Mouse (Mus musculus) cerebellum, postnatal 14 days (tissue): ENCODE results near the gene Fstl1.

ENCODE experiments used
- DNase-seq, 2 experiments: peaks; one replicate each; pipeline ENCODE4 v3.0.0; 2021; ENCODE audit warnings: mixed read lengths in 2 of 2

Gene Fstl1

DNA sequence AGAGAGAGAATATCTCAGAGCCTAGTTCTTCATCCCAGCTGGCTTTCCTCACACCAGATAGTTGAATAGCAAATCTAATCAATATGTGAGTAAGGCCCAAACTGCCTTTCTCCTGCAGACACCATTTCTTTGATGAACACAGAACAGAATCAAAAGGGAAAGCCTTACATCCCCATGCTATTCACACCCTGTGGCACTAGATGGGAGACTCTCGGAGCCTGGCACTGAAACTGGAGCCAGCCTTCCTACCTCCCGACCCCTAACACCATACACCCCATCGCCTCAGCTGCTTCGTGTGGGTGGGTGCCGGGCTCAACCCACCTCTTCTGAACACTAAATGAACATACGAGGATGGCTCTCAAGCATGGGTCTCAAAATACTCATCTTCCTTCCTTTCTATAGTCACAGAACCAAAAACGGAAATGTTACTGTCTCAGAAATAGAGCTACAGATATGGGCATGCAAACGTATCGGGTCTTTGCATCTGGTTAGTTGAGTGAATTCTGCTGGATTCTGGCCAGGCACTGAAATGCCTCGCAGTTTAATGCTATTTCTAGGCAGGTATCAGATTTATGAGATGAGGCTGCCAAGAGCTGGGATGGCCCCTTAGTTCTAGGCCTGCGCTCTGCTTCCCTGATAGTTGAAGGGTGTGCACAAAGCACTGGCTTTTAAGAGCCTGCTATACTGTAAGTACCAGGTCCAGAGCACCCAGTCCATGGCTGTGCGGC is 48.3 kb downstream of the Fstl1 start:
- no peak for DNase-seq

DNA sequence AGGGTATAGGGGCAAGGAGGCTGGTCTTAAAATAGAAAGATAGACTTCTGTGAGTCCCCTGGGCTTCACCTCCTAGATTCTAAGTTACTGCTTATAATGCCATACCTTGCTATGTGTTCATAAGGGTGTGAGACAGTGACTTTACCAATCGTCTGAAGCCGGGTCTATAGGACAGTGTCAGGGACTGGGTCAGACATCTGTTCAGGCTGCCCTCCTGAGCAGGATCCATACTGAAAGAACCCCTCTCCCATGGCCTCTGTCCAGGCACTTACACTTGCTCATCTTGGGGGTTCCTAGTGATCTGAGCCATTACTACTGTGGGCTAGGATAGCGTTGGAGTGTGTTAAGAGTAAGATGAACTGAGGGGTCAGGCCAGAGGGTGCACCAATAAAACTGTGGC is 49.6 kb downstream of the Fstl1 start:
- no peak for DNase-seq

DNA sequence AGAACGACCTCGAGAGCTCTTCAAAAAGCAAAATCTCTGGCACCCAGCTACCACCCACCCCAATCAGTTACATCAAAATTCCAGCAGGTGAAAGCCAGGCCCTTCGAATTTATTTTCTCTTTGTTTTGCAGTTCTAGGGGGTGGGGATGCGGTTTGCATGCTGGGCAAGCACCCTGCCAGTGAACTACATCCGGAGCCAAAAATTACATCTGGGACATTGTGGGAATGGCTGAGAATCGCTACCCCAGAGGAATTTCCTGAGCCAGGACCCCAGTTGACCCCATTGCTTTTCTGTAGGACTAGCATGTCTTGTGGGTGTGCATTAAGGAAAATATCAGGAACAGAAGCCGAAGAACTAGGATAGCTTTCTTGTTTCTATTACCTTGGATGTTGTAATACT is 54.4 kb downstream of the Fstl1 start:
- no peak for DNase-seq

DNA sequence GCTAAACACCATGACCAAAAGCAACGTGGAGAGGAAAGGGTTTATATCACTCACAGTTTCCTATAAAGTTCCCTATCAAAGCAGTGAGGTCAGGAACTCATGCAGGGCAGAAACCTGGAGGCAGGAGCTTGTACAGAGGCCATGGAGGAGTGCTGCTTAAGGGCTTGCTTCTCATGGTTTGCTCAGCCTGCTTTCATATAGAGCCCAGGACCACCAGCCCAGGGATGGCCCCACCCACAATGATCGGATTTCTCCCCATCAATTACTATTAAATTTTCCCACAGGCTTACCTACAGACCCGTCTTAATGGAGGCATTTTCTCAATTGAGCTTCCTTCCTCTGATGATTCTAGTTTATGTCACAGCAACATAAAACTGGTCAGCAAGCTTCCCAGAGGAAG is 60.9 kb downstream of the Fstl1 start:
- no peak for DNase-seq

DNA sequence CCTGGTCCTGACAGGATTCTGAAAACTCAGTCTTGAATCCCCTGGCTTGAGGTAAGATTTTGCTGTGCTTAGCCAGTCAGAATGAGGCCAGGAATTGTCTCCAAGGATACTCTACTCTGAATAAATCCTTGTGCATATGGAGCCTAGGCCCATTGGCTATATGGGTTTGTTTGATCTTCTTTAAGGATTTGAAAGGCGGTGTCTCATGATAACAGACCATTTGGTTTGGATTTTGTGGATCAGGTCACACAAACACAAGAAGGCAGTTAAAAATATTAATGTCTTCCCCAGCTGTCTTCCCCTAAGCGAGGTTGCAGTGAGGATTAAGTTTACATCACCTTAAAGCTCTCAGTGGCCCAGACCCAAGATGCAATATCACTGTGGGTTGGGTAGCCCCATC is 65.8 kb downstream of the Fstl1 start:
- DNase-seq = no peak

DNA sequence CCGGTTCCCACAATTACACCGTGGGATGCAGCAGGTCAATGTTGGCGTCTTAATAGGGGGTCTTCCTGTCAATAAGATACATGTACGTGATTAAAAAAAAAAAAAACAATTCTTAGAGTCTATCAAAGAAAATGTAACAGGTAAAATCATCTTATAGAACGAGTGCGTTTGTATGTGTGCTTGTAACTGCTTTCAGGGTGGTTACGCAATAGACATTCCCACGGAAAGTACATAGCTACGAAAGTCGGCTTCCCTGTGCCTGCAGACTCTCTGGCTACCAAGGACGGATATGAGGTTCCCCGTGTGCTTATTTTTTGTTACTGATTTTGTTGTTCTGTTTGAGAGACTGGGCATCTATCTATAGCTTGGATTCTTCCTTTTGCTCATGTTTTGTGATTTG is 67.1 kb downstream of the Fstl1 start:
- DNase-seq = no peak

DNA sequence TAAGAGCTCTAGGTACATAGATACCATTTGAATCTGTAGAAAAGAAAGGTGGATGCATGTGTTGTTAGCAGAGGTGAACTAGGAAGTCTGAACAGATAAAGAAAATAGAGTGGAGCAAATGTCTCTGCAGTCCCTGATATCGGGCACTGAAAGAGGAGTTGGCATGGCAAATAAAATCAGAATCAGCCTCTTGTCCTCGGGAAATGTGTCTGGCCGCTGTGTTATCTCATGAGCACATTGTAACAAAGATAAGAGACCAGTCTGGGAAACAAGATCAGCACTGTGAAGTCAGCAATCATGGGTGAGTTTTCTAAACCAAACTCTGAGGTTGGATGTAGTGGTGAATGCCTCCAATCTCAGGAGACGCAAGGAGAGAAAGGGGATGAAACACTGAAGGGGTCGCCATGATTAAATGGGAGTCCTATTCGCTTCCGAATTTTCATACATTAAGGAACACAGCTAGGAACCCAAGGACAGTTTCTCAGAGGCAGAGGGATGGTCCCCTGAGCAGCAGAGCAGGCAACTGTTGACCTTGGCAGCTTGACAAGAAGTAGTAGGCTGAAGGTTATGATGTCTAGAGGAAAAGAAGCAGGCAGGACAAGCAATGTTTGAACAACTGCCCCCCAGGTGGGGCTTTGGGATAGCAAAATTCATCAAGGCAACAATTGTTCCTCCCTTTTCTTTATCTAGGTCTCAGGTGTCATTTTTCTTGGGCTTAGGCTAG is 68.7 kb downstream of the Fstl1 start:
- DNase-seq = no peak

DNA sequence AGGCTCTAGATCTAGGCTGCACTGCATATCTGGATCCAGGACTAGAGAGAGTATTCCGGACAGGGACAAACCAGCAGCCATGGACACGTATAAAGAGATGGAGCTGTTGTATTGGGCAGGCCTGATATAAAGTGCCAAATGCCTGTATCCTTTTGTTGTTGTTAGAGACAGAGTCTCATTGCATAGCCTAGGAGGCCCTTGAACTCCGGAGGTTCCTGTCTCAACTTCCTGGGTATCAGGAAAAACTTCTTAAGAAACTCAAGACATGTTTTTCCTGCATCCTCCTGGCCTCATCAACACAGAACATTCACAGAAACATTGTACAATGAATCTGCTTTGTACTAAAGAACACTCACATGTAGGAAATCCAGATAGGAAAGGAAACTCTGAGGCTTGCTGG is 70.4 kb downstream of the Fstl1 start:
- DNase-seq = no peak

DNA sequence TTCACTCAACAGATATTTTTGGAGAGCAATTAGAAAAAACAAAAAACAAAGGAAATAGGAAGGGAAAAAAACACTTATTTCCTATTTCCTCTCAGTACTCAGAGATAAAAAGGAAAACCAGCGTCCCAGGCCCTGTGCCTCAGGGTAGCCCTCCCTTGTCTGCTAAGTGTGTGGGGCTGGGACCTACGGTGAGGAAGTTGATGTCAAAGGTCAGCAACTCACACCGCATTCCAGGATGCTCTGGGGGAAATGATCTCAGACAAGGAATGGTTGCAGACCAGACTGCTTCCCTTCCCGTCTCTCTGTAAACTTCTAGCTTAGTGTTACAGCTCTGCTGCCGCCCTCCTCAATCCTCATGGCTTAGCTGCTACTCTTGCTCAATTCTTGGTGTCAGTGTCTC is 74.7 kb downstream of the Fstl1 start:
- DNase-seq = no peak

DNA sequence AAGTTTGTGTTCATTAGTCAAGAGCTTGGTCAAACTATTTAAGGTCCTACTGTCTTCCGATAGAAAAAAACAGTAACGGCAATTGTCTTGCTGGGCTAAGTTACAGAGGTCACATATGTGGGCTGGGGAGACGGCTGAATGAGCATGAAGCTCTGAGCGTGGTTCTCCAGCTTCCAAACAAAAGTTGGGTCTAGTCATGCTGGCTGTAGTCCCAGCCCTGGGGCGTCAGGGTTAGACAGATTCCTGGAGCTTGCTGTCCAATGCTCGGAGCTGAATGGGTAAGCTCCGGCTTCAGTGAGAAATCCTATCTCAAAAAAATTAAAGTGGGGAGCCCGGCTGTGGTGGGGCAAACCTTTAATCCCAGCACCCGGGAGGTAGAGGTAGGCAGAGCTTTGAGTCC is 76.6 kb downstream of the Fstl1 start:
- peak in 1 of 2 experiments; percentile 19 for DNase-seq

DNA sequence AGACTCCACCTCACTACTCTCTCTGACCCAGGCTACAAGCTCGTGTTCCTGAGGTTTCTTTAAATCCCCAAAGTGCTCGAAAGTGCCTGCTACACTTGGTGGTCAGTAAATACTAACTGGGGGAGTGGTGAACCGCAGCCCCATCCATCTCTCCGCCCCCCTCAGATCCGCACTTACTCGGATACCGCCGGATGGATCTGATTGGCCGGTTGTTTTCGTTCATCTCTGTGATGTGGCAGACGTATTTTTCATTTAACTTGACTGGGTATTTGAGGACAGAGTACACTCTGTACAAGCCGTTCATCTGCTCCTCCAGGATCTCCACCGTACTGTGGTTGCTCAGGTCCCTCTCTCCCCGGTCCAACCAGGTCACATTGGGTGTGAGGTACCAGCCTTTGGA is 77.4 kb downstream of the Fstl1 start:
- no peak for DNase-seq

DNA sequence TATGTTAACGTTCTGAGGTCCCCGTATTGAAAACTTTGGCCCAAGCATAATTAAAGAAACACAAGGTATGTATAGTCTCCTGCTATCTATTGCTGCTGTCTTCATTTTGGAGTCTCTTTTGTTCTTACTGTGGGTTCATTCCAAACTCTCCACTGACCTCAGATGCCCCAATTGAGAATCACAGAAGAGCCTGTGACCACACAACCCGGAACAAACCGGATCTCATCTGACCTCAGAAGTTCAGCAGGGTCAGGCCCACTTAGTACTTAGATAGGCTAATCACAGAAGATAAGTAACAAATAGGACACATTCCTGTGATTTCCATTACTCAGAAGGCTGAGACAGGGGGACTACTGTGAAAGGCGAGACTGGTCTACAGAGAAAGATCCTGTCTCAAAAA is 77.9 kb downstream of the Fstl1 start:
- DNase-seq = no peak

DNA sequence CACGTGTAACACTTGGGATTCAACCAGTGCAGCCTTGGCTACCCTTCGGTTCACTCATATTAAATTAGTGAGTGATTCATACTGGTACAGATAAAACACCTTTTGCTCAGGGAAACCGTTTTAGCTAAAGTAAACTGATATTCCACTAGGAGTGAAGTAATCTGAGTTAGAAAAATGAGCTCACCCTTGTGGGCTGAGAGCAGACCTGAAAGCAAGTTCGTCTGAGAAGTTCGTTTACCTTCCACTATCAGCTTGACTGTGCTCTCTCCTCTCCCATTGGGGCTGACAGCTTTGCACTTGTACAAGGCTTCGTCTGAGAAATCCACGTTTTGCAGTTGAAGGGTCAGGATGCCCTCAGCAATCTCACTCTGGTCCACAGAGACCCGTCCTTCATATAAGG is 78.9 kb downstream of the Fstl1 start:
- no peak for DNase-seq

DNA sequence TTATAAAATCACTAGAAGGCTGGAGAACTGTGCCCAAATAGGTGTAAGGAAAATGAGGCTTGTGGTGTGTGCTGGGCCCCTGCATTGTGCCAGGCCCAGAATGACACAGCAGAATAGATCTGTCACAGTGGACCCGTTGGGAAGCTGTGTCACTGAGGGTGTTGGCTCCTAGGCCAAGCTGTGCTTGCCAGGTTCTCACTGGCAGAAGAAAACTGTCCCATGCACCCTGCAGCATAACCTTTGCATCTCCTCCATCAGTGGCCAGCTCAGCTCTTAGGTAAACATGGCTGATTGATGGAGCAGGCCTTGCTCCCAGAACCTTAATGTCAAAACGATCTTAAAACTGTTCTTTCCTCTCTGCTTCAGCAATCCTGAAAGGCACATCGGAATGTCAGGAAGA is 79.7 kb downstream of the Fstl1 start:
- peak; percentile 21 to 49 for DNase-seq

DNA sequence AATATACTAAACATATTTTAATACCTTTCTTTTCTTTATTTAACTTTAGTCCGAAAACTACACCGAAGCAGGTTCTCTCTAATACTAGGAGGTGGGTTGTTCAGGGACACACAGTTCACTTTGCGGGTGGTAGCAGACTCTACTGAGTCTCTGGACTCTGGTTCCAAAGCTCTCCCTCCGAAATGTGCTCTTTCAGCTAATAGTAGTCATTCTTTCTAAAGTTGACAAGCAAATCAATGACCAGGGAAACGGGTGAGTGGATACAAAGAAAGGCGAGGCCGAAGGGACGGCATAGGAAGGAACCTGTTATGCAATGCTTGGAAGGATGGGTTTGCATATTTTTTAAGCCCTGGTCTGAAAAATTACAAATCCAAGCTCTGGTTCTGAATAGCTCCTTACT is 80.8 kb downstream of the Fstl1 start:
- DNase-seq = no peak

DNA sequence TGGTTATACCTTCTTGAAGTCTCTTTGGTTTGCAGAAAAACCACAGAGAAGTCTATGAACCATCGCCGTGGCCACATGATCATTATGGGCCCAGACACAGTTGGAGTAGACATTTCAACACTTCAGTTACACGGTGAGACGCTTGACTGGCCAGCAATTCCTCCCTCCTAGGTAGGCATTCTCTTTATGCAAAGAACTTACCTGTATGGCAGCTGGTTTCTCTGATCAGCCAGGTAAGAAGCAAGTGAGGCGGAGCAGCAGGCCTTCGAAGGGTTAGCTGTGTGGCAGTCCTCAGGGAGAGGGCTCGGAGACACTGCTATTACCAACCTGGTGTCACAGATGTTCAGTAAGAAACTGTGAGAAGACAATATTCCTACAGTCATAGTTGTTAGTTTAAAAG is 83.5 kb downstream of the Fstl1 start:
- DNase-seq = no peak

DNA sequence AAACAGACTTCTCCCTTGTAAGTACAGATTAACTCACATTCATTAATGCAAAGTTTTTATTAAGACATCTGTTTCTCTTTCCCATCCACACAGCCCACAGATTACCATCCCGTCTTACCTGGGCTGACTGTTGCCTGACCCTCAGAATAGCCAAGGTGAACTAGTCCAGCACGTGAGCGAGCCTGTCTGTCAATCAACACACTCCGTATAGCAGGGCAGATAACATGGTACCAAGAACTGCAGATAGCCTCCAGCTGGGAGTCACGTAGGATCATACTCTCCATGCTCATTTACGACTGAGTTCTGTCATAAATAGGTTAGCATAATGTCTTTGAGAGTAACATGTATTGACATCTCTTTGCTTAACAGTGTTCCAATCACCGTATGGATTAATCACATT is 84.4 kb downstream of the Fstl1 start, which contains the start of gene Gm36028:
Gm36028 (minus strand) TSS at position 118 of the 400 bp plus-strand sequence.
- no peak for DNase-seq

DNA sequence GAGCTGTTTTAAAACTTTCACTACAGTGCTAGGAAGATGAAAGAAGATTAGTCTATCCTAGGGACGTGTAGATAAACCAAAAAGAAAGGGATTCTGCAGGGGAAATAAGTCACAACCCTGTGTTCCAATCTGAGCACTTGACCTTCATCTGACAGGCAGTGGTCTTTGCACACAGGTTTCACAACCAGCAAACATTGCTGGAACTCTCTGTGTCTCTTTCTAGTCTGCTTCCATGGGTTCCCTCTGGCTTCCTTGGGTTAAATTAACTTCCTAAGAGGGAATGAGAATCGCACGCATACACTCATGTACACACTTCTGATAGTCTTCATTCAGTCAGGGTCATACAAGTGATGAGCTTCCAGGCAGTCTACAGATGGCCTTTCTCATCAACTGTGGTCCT is 87.2 kb downstream of the Fstl1 start:
- no peak for DNase-seq

DNA sequence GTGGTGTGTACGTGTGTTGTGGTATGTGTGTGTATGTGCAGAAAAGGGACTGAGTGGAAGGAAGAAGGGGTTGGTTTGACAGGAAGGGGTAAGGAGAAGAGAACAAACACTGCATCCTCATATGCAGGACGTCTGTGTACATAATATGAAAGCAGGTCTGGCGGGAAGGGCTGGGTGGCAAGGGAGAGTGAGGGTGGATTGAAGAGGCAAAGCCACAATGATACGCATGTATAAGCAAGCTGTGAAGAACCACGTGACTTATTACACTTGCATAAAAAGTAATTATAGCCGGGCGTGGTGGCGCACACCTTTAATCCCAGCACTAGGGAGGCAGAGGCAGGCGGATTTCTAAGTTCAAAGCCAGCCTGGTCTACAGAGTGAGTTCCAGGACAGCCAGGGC is 89.2 kb downstream of the Fstl1 start:
- DNase-seq = no peak

DNA sequence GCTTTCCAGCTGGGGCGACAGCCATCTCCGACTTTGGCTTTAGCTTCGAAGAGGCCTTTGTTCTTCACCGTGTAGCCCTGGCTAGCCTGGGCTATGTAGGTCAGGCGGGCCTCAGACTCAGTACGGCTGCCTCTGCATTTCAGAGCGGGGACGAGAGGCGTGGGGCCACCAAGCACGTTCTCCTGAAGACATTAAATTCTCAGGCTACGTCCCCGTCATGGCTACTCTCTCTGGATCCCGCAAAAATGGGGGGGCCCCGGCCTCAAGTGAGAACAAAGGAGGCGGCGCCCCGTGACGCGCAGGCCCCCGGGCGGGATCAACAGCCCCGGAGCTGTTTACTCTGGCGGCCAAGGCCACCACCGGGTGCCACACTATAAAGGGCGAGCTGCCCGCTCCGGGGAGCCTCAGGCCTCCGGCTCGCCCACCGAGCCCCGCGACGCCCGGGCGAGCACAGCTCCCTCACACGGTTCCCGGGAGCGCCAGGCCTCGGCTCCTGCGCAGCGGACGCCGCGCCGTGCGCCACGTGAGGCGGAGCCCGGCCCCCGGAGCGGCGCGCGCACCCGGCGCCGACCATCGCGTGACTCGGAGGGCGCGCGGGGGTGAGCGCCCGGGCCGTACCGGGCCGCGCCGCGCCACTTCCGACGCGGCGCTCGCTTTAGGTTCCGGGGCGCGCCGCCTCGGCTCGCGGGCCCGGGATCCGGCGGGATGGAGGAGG is 91.3 kb downstream of the Fstl1 start, which contains the start of gene Lrrc58:
Lrrc58 (plus strand) TSS at position 599 of the 715 bp plus-strand sequence.
- peak; percentile 80 to 91 for DNase-seq

DNA sequence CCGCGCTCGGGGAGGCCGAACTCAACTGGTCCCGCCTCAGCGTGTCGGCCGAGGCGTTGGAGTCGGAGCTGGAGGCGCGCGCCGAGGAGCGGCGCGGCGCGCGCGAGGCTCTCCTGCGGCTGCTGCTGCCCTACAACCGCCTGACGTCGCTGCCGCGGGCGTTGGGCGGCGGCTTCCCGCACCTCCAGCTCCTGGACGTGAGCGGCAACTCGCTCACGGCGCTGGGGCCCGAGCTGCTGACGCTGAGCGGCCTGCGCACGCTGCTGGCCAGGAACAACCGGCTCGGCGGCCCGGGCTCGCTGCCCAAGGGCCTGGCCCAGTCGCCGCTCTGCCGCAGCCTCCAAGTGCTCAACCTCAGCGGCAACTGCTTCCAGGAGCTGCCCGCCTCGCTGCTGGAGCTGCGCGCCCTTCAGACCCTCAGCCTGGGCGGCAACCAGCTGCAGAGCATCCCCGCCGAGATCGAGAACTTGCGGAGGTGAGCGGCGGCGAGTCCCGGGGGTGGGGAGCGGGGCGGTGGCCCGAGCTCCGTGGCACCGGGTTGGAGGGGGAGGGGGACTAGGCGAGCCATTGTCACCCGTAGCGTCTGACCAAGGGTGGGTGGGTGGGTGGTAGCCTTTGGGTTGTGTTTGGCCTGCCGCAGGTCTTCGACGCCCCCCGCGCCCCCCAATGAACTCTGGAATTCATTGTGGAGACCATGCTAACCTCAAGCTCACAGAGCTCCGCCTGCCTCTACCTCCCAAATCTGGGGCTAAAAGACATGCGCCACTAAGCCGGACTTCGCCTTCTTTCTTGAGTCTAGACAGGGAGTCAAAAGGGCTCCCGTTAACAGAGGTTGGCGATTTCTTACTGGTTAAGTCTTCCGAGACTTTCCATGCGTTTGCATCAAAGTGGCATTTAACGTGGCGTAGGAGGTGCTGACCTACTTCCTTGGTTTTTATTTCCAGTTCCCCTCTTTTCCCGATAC is 92.1 kb downstream of the Fstl1 start:
- DNase-seq = peak in 1 of 2 experiments; percentile 82

DNA sequence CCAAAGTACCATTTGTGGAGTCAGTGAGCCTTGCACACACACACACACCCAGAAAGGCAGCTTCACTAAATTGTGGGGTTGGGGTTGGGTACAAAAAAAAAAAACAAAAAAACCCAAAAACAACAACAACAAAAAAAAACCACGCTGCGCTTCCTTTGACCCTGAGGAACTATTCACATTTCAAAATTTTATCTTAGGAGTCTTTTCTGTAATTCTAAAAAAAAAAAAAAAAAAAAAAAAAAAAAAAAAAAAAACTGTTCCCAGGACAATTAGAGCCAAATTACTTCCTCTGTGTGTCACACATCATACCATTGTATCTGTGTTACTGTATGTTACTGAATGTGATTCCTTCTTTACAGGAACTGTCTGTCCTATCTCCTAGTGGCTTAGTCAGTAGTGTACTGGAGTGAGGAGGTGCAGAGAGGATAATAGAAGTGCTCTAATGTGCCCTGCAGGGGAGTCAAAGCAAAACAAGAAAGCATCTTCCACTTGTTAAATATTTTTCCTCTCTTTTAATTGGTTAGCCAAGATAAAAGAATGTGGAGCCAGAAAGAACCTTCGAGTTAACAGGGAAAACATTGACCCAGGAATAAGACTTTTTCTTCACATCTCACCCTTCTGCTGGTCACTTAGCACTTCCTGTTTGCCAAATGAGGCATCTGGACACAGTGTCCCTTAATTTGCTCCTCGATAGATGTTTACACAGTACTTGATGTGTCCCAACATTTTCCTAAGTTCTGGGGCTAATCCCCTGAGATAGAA is 93.0 kb downstream of the Fstl1 start:
- no peak for DNase-seq
